In the genomic region with DNA sequence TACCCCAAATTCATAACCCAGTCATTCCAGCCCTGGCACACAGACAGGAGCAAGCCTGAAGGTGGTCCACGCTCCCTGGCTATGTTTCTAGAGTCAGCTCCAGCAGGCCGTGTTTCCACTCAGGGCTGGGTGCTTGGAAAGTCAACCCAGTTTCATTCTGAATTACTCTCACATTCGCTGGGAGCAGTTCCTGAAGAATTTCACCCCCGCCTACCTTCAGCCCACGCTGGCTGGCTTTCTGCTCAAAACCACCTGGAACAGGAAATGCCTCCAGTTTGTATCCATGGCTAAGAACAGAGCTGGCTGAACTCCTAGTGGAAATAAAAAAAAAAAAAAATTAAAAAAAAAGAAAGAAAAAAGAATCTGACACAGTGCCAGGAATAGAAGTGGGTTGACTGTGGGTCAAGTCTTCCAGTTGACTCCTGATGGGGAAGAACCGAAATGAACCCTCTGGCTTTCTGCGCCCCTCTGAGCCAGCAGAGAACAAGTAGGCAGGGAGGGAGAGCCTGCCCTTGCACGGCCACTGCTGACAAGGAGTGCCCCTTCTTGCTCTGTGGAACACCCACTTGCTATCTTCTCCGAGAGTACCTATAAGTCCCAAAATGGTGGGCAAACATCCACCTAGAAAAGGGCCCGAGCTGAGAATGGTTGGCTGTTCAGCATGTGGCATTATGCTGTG, we compare ENCODE assay signal across 10 mouse cellular contexts.
DNase-seq lines count a peak whose midpoint lies in the region; ATAC-seq lines count a peak whose summit lies in the region.
"Had no signal": no experiment of that assay in that cellular context is flagged by ENCODE, and none has a peak within 500 bp of the region (broad histone marks: within the 10 kb centered on the region; RNA-seq: fewer than 3 reads in every experiment).

No protein-coding gene starts in this region.

- no peaks in the 10 kb centered on the region for H3K36me3 ChIP-seq in heart, embryonic 10.5 days
- no peaks in the 10 kb centered on the region for H3K36me3 ChIP-seq in hindbrain, embryonic 16.5 days (ENCODE audit: control insufficient read depth, insufficient read depth, low read length)
- H3K36me3 ChIP-seq: forebrain, embryonic 15.5 days had no signal

- no peak overlapping the region for H3K4me3 ChIP-seq in heart, embryonic 10.5 days
- no peak overlapping the region for H3K4me3 ChIP-seq in hindbrain, embryonic 16.5 days (ENCODE audit: low read length)
- H3K4me3 ChIP-seq: forebrain, embryonic 15.5 days; myocyte had no signal

- ATAC-seq in megakaryocyte, adult 5-6 weeks (ENCODE audit: poor library complexity, severe bottlenecking): no peak
- no peak for ATAC-seq in hindbrain, embryonic 16.5 days
- ATAC-seq: forebrain, embryonic 15.5 days had no signal

- no peaks in the 10 kb centered on the region for H3K9me3 ChIP-seq in heart, embryonic 10.5 days
- no peaks in the 10 kb centered on the region for H3K9me3 ChIP-seq in hindbrain, embryonic 16.5 days (ENCODE audit: control insufficient read depth, low read length)
- H3K9me3 ChIP-seq: forebrain, embryonic 15.5 days had no signal

- no peak overlapping the region for H3K4me2 ChIP-seq in hindbrain, embryonic 16.5 days (ENCODE audit: low read length)
- H3K4me2 ChIP-seq: forebrain, embryonic 15.5 days had no signal

- peaks cover 13% of the 10 kb centered on the region; the same call in 1 of the 2 replicates for H3K4me1 ChIP-seq in heart, embryonic 10.5 days
- no peaks in the 10 kb centered on the region for H3K4me1 ChIP-seq in hindbrain, embryonic 16.5 days (ENCODE audit: control insufficient read depth, insufficient read depth, low read depth, low read length)
- H3K4me1 ChIP-seq: forebrain, embryonic 15.5 days had no signal

- 87% methylated on average over 10 of the region's 10 CpGs for WGBS in heart, embryonic 10.5 days
- WGBS in hindbrain, embryonic 16.5 days: 83% methylated on average over 10 of the region's 10 CpGs

- DNase-seq in lung, adult 18-20 months: peak; percentile 12 to 14
- DNase-seq in lung, postnatal 4 days: no peak
- DNase-seq in heart, embryonic 10.5 days (ENCODE audit: low spot score): peak; percentile 71
- peak; percentile 19 to 38 for DNase-seq in layer of hippocampus, postnatal 10 days (ENCODE audit: low spot score in 2 of 2)
- DNase-seq in right cerebral cortex, adult 2 months (ENCODE audit: low spot score in 2 of 2): peak; percentile 84 to 88
- DNase-seq in adrenal gland, postnatal 10 days: no peak

- no peak overlapping the region for H3K9ac ChIP-seq in hindbrain, embryonic 16.5 days (ENCODE audit: low read depth, low read length)
- H3K9ac ChIP-seq: forebrain, embryonic 15.5 days had no signal

- no peaks in the 10 kb centered on the region for H3K27me3 ChIP-seq in heart, embryonic 10.5 days (ENCODE audit: insufficient read depth, poor library complexity, severe bottlenecking)
- H3K27me3 ChIP-seq in hindbrain, embryonic 16.5 days (replicated peaks; ENCODE audit: control insufficient read depth, insufficient read depth, low read length): no peaks in the 10 kb centered on the region
- H3K27me3 ChIP-seq: forebrain, embryonic 15.5 days had no signal

- H3K27ac ChIP-seq in heart, embryonic 10.5 days: 0 out of 2 replicates have a peak overlapping the region, but pooled peaks have one; percentile 30
- no peak overlapping the region for H3K27ac ChIP-seq in hindbrain, embryonic 16.5 days (ENCODE audit: low read depth, low read length)
- H3K27ac ChIP-seq: forebrain, embryonic 15.5 days had no signal

Comparison
In these comparisons a context has a peak if more than half of its experiments do, and no peak if none do; other contexts are left out.
1. DNase-seq: peak in lung, adult 18-20 months (2 of 2), heart, embryonic 10.5 days (single experiment), layer of hippocampus, postnatal 10 days (2 of 2) and right cerebral cortex, adult 2 months (2 of 2); none in lung, postnatal 4 days (0 of 2) and adrenal gland, postnatal 10 days (single experiment).